Mouse (Mus musculus) bone marrow macrophage, adult 2 months (primary cell): ENCODE measurements around the gene Tcf25.

Experiments
- CTCF ChIP-seq: IDR thresholded peaks from 2 replicates; pipeline ENCODE4 v1.5.1; 2012; ENCODE audit warnings: low read depth, mild to moderate bottlenecking, low read length, moderate library complexity
- POLR2A ChIP-seq: IDR thresholded peaks from 2 replicates; pipeline ENCODE4 v1.6.1; 2012; ENCODE audit warnings: mild to moderate bottlenecking, low read depth, low read length, borderline replicate concordance

GRCm38 (mm10) chr8:123422056-123422780 is 48.7 kb downstream of the Tcf25 start:
- peak; percentile 73 for TF ChIP-seq CTCF
- no peak for TF ChIP-seq POLR2A
